Mouse (Mus musculus) thymus, postnatal 25 days (tissue): ENCODE data around the gene Dnhd1.
"Not testable (repeated sequence)": the region's sequence is repeated elsewhere in the genome, so short reads cannot be mapped to it uniquely, and the experiment has no call there.

Experiments used
- DNase-seq: peaks from one replicate; pipeline ENCODE4 v3.0.0; 2022

Gene Dnhd1

DNA sequence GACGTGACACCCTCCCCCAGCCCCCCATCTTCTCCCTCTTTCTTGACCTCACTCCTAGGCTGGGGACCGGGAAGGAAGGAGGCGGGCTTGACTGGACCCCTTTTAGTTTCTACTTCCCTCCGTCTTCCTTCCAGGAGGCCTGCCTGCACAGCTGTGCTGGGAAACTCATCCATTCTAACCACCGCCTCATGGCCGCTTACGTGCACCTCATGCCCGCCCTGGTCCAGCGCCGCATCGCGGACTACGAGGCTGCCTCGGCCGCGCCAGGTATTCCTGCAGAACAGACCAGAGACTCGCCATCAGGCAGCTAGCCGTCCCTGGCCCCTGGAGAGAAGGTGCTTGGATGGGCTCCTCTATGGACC, 9.8 kb upstream of the Dnhd1 start:
- no peak for DNase-seq

DNA sequence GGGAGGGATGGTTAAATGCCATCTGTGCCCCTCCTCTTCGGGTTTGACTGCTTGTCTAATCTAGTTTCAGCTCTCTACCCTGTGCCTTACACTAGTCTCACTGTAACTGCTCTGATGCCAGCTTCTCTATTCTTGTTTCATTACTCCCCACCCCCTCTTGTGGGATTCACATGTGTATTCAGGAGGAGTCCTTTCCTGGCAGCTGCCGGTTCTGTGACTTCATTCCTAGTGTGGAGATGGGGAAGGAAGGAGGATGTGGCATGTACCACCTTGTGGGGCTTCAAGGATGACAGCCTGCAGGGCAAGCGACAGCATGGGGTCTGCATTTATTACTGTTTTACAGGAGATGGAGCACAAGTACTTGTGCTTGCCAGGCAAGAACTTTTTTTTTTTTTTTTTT, 8.7 kb upstream of the Dnhd1 start:
- DNase-seq: no peak

DNA sequence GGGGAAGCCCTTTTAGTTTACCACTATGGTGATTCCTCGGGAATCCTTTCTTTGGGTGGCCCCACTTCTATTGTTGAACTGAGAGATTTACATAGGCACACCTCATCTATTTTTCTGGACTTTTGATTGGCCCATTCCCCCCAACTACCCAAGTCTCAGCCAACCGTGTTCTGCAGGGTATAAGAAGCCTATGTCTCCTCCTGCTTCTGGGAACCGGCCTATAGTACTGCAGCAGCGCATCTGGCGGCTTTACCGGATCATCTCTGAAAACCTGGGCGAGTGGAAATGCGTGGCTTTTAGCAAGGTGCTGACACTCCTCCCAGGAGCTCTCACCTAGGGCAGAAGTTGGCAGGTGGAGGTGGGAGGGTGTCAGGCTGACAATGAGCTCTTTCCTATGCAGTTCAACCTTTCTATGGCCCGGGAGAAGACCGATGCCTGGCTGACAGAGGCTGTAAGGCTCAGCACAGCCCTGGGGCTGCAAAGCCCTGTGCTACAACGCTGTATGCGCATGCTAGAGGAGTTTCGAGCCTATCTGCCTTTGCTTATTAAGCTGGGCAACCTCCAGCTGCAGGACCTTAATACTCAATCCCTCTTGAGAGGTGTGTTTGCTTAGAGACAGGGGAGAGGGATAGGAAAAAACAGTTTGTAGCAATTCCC, 35.0 kb downstream of the Dnhd1 start:
- no peak for DNase-seq

- no peak for DNase-seq
Observed at GRCm38 (mm10) chr7:105690875-105691274, 40.2 kb downstream of the Dnhd1 start.

- DNase-seq: no peak
Observed at GRCm38 (mm10) chr7:105703184-105703583, 52.6 kb downstream of the Dnhd1 start.

DNA sequence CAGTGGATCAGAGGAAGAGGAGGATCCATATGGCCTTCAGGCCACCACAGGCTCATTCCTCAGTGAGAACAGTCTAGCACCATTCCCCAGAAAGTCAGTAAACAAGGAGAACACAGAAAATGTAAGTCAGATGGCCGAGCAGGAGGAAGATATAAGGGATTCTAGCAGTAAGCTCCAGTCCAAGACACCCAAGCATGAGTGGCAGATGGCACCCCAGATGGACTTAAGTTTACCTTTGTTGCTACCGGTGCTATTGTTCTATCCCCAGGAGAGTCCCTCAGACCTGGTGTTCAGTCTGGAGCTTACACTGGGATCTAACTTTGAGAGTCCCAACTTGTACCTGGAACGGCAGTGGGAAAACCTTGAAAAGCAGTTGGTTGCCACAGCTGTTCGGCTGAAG, 53.2 kb downstream of the Dnhd1 start:
- no peak for DNase-seq

DNA sequence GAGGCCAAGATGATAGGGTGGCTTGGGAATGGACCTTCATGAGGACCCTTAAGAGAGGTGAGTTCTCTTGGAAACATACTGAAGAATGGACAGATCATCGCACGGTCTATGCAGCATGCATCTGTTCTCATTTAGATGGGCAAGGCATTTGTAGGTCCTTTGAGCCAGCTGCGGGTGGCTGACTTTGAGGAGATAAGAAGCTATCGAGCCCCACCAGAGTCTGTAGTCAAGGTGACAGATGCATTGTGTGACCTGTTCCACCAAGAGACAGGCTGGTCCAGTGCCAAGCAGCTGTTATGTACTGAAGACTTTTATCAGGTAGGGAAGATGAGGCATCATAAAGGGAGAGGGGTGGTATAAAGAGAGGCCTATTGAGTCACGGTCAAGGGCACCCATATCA, 58.1 kb downstream of the Dnhd1 start:
- DNase-seq: no peak

GRCm38 (mm10) chr7:105715366-105715765, 64.7 kb downstream of the Dnhd1 start:
- DNase-seq: peak; percentile 20

GRCm38 (mm10) chr7:105721916-105722315, 71.3 kb downstream of the Dnhd1 start:
- DNase-seq: no peak

- DNase-seq: peak; percentile 49
Observed at GRCm38 (mm10) chr7:105726144-105726979, 75.7 kb downstream of the Dnhd1 start.

DNA sequence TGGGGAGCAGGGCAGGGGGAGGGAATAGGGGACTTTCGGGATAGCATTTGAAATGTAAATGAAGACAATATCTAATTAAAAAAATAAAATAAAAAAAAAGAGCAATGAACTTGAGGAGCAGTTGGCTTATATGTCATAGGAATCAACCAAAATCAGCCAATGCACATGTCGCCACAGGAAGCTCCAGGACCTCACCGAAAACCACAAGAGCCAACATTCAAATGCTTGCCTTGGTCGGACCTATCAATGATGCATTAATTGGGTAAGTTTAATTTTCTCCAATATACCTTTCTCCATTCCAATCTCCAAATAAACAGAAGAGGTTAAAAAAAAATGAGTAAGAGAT, 76.3 kb downstream of the Dnhd1 start:
- DNase-seq: no peak

GRCm38 (mm10) chr7:105728701-105729428, 78.2 kb downstream of the Dnhd1 start:
- no peak for DNase-seq

DNA sequence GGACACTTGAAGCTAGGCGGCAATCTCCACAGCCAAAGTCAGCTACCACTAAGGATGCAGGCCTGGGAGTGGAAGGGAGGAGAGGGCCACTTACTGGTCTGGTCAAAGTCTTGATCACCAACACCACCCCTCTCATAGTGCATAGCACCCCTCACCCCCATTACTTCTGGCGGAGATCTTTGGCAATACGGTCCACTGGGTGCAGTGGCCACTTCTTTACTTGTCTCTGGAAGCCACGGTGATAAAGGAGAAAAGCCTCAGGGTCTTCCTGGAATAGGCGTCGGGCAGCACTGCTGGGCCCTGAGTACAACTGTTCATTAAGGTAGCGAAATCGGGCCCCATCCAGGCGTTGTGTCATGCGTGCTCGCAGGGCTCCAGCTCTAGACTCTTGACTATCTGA, 83.2 kb downstream of the Dnhd1 start:
- no peak for DNase-seq

GRCm38 (mm10) chr7:105734826-105735225, 84.2 kb downstream of the Dnhd1 start:
- no peak for DNase-seq

DNA sequence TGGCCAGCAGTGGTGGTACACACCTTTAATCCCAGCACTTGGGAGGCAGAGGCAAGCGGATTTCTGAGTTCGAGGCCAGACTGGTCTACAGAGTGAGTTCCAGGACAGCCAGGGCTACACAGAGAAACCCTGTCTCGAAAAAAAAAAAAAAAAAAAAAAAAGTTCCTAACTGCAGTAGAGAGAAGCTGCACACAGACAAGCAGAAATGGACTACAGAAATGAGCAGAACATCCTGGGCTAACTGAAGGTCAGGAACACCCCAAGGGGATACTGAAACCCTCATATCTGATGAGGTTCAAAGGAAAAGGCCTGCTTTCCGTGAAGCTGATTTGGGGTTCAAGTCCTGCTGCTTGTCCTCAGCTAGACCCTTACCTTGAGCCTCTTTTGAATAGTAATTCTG, 84.8 kb downstream of the Dnhd1 start:
- not testable (repeated sequence) for DNase-seq

DNA sequence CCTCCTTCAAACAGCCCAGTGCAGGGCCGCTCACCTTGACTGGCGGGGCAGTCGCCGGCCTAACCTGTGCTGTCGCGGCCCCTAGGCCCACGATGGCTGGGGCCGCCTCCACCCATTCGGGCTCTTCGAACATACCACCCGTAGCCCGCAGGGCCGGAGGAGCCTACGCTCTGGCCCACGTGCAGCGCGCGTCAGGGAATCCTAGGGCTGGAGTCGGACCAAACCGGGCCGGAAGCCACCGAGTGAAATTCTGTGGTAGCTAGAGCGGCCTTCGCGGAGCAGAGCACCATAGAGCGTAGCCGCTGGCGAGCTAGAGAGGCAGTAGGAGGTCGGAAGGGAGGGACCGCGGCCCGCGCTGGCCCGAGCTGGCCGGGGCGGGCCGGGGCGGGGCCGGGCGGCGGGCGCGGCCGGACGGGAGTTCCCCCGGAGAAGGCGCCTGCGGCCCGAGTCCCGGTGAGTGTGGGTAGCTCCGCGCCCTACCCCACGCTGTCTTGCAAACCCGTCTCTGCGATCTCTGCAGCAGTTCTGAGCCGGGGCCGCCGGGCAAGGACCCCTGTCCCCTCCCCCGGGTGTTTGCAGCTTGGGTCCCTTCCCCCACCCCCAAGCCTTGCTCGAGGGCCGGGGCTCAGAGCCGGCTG, 85.8 kb downstream of the Dnhd1 start, which contains the start of gene Ilk:
Gene Ilk, plus strand, starts transcription at position 329 of the 638 bp plus-strand sequence.
- peak; percentile 87 for DNase-seq

DNA sequence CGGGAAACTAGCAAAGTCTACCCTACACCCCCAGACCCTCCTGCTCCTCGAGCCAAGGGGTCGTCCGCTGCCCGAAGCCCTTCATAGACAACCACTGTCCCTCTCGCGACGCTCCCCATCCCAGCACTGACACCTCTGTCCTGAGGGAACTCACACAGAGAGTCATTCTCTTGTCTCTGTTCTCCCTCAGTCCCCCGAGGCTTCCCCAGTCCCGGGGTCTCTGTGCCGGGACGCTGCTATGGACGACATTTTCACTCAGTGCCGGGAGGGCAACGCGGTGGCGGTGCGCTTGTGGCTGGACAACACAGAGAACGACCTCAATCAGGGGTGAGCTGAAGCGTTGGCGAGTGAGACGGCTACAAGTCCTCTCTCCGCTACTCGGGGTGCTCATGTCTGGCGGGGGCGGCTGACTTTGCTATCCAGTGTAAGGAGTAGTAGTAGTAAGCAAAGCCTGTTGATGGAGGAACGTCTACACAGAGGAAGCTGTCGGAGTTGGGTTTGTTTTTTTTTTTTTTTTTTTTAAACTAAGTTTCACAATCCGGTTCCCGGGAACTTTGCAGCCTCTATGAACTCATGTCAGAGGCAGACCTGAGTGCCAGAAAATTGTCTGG, 86.4 kb downstream of the Dnhd1 start, which contains the start of gene Rrp8:
Gene Rrp8, minus strand, starts transcription at position 475 of the 611 bp plus-strand sequence.
- DNase-seq: peak; percentile 46

- no peak for DNase-seq
Observed at GRCm38 (mm10) chr7:105737648-105738047, 87.0 kb downstream of the Dnhd1 start.

DNA sequence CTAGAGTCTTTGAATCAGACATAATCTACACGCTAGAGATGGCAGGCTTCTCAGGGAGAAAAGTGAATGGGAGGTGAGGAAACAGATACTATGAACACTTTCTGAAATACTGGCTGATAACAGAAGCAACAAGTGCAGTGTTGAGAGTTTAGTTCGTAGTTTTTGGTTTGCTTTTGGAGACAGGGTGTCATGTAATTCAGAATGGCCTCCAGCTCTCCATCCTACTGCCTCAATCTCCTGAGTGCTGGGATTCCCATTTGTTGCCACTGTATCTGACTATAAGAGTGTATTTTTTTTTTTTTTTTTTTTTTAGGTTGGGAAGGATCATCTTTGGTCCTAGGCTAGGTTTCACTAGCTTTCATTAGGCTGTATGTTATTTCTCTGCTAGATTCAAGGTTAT, 87.7 kb downstream of the Dnhd1 start:
- no peak for DNase-seq

- DNase-seq: no peak
Observed at GRCm38 (mm10) chr7:105738948-105739347, 88.3 kb downstream of the Dnhd1 start.

DNA sequence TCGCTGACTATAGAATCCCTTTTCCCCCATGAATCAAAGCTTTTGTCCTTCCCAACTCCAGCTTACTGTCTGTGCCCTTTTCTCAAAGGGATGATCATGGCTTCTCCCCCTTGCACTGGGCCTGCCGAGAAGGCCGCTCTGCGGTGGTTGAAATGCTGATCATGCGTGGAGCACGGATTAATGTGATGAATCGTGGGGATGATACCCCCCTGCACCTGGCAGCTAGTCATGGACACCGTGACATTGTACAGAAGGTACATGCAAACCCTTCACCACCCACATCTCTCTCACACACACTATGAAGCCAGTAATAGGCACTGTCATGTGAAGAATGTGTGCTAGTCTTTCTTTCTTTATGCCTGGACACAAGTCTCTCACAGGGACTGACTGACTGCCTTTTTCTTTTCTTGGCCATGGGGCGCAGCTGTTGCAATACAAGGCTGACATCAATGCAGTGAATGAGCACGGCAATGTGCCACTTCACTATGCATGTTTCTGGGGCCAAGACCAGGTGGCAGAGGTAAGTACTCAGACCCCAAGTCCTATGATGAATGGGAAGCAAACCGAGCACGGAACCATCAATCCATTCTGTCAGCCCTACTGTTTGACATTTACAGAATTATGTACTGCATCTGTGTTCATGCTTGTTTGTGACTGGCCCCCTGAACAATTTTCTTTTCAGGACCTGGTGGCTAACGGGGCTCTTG, 89.6 kb downstream of the Dnhd1 start:
- no peak for DNase-seq

GRCm38 (mm10) chr7:105740851-105741250, 90.2 kb downstream of the Dnhd1 start:
- no peak for DNase-seq
